Mouse (Mus musculus) lung, postnatal 0 days (tissue): ENCODE results near the gene Lmntd1.

Experiments
- CTCF ChIP-seq: IDR thresholded peaks from 2 replicates; pipeline ENCODE4 v1.5.1; 2016; ENCODE audit warnings: antibody characterized with exemption, mild to moderate bottlenecking
- EP300 ChIP-seq: IDR thresholded peaks from 2 replicates; pipeline ENCODE4 v1.6.1; 2016; ENCODE audit warnings: antibody characterized with exemption, mild to moderate bottlenecking, control low read depth

DNA sequence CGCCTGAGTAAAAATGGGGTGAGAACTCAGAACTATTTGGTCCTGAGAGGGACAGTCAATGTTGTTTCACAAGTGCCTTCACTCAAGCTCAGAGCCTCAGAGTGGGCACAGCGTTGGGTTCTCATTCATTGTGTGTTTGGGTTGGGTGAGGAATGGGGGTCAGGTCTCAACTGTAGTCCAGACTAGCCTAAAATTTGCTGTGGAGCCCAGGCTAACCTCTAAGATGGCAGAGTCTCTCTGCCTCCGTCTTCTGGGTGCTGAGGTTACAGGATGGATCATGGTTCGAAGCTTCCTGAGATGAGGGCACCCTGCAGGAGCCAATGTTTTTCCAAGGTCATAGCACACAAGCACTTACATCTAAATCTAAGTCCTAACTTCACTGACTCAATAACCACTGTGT lies 37.4 kb downstream of the Lmntd1 start:
- TF ChIP-seq CTCF = no peak
- TF ChIP-seq EP300 = no peak
